Mouse (Mus musculus) kidney, postnatal 25 days (tissue): ENCODE results near the gene Tmem110.

Source experiments
- DNase-seq, 2 experiments: peaks; one replicate each; pipeline ENCODE4 v3.0.0; 2021; ENCODE audit warnings: mixed read lengths in 2 of 2

Gene Tmem110

DNA sequence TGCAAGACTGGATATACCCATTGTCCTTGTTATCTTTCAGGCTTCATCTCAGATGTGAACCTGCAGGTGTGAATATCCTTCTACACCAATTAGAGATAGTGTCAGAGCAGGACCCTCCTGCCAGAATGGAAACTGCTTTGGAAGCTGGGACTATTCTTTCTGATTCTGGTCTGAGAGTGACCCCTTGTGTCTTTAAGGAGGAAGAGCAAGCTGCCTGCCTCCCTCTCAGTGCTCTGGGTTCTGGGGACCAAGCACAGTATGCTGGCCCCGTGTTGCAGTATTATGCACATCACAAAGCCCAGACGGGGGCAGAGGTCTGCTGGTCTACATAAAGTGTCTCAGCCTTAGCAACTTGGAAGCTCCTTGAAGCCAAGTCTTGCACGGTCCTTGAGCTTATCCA, 39.9 kb downstream of the Tmem110 start:
- DNase-seq: peak in 1 of 2 experiments; percentile 34

DNA sequence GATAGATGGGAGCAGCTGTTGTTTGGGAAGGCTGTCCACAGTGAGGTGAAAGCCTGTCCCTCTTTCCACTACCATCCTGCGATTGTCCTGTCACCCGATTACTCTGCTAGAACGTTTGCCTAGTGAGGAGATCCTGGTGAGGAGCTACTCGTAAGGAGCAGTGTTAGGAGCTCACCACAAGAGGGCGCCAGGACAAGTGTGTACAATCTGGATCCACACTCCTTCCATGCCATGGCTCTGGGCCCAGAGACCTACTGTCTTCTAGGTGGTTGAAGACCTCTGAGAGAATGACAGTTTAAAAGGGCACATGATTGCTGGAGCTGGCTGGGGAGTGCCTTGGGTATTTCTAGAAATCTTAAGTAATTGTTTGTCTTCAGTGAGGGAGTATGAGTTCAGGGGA, 41.7 kb downstream of the Tmem110 start:
- DNase-seq: peak; percentile 83 to 84

DNA sequence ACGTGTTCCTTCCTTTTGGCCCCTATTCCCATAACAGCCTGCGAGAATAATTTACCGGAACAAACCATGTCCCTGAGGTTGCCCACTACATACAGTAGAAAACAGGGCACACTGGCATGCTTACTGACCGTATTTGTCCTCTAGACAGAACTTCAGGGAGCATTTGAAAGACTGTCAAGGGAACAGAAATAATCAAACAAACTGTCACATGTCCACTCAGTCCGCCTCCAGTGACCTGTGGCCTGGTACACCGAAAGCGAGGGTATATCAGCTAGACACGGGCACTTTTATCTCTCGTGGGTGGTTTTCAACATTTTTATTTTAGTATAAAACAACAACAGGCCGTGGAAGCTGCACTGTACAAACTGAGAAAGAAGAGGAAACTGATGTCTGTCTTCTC, 43.4 kb downstream of the Tmem110 start:
- DNase-seq: no peak

DNA sequence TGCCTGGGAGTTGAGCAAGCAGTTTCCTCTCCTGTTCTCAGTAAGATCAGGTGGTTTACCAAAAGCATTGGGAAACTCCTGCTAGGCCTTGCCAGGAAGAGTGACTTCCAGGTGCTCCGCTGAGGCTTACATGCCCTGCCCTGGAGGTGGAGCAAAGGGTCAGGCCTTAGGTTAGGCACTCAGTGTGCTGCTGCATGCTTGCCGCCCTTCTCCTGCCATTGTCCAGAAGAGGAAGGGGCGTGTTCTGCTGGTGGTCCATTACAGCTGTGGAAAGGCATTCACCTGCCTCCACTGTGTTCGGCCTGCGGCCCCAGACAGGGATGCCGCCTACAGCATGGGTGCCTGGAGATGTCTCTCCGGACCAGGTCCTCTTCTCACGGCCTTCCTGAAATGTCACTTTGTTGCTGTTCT, 44.0 kb downstream of the Tmem110 start:
- DNase-seq: peak in 1 of 2 experiments; percentile 53

DNA sequence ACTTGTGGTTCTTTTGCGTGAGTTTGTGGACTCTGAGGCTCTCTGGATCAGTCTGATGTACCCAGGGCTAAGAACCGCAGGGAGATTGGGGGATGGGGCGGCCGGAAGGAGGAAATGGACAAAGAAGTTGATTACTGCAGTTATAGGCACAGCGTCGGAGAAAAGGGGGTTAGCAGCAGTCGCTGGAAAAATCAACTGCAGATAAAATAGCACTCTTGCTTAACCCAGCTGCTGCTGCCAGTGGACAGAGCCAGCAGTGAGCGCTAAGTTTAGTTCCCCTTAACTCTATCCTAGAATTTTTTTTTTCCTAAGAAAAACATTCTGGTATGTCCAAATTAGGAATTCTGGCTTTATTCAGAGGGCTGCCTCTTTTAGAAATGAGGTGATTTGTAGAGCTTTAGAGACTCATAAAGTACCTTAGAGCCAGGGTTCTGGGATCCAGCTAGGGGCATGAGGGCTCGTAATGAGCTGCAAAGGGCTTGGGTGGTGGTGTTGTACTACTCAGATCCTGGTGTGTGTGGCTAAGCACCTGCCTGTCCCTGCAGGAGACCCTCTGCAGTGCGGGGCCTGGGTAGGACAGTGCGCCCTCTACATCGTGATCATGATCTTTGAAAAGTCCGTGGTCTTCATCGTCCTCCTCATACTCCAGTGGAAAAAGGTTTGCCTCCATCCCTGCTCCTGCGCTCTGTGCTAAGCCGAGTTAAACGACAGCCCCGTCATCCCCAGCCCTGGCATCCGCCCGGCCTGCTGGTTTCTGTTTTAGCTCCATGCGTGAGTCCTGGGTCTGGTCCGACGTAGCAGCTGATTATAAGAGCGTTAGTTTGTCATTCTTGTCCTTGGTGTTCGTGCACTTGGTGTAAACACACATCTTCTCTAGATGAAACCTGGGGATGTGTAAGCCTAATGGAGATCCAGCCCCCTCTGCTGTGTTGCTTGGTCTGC, 45.1 kb downstream of the Tmem110 start:
- no peak for DNase-seq

DNA sequence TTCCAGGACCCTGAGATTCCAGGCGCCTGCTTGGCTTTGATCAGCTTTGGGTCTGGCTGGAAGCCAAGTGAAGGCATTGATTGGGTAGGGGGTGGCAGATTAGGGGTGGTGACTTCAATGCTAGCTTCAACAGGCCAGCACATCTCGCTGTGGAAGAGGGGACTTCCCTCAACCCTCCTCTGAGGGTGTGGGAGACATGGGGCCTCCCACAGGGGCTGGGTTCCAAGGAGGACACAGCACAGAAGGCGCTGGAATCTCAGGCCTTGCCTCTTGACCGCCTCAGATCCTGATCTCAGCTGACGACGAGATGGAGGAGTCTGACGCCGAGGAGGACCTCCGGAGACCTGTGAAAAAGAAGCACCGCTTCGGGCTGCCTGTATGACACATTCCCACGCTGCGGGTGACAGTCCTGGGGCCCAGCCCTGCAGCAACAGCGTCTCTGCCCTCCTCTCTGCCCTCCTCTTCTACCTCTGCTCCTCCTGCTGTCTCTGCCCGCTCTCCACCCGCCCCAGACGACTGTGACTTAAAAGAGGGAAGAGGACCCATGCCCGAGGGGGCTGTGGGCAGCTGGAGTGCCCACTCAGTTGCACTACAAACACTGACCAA, 48.8 kb downstream of the Tmem110 start:
- DNase-seq: no peak

DNA sequence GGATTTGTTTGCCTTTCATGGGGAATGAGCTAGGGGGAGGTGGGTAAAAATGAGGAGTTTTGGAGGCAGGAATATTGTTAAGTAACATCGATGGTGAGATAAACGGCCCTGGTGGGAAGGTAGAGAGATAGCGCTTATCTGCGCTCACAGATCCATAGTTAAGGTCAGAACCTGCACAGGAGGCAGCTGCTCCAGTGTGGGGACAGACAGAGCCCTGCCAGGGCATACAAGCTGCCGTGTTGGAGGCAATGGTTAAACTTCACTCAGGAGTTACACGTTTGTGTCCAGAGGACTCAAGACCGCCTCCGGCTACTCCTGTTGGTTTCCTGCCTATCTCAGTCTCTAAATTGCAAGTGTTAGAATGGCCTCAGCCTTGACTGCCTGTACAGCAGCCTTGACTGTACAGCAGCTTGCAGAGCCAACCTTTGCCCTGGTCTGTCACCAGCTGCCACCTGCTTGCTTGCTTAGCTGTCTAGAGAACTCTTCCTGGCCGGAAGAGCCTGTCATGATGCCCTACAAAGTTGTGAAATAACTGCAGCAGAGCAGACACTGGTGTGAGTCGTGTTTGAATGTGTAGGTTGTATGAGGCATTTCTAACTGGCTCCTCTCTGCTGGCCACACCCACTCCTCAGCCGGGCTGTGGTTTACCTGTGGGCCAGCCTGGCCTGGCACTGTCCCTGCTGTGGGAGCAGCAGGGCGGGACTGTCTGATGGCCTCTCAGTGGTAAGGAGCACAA, 49.9 kb downstream of the Tmem110 start:
- no peak for DNase-seq

DNA sequence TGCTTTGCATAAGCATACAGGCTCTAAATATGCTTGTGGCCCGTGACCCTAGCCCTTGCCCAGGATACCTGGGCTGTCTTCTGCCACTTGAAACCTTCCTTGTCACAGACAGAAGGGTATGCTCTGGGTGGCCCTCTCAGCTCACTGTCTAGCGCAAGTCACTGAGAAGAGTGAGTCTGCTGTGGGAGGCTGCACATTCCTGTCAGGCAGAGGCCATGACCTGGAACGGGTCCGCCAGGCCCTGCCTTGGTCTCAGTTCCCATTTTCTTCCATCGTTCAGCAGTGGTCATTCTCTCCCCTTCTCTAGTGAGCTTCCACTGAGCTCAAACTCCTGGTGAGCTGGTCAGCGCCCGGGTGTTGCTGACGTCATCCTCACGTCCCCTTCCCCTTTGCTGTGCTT, 50.6 kb downstream of the Tmem110 start:
- peak; percentile 27 to 55 for DNase-seq

DNA sequence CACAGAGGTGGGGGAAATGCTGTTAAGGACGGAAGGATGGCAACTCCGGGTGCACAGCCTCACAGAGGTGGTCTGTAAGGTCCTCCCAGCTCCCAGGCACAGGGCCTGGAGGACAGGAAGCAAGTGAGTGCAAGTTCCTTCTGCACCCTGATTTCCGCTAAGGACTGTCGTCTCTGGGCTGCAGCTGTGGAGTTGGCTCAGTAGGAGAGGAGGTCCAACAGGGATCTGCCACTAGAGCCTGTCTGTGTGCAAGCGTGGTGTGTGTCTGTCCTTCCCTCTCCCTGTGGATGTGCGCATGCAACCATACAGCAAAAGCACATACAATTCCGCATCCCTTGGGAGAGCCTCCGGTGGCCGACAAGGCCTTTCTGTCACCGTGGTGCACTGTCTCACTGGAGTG, 51.1 kb downstream of the Tmem110 start:
- DNase-seq: no peak

DNA sequence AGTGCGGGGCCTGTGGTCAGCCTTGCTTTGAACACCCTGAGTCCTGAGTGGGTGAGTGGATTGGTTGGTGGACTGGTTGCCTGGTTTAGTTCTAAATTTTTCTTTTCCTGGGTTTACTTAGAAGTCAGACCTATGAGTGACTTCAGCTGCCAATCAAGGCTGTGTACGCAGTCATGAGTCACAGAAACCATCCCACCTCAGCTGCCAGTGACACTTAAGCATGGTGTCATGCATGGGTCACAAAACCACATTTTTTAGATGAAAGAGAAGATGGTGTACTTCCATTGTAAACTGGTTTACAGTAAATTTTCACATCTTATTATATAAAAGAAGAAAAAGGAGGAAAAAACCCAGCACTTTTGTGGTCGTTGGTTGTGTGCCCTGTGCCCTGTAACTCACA, 52.4 kb downstream of the Tmem110 start:
- DNase-seq: no peak

DNA sequence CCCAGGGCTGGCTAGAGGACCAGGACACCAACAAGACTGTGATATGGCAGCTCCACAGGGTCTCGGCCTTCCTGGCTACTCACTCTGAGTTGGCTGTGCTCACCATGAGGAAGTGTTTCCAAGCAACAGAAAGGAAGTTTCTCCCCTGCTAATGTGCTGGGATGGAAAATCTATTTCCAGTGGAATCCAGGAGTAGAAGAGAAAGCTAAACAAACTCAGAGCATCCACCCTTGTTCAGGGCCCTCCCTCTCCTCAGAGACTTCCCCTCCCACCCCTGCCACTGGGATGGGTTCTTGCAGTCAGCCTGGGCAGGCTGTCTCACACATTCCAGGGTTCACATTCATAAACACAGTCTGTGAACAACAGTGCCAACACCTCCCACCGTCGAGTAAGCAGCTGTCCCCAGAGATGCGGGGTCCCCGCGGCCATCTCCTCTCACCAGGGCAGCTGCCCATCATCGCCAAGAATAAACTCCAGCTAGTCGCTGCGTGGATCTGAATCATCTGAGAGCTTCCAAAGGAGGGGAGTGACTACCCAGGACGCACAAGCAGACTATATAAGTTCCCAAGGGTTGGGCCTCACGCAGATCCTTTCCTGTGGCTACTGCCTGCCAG, 53.7 kb downstream of the Tmem110 start, which contains the start of gene Mustn1:
Gene Mustn1 (plus strand): TSS at position 243 of the 614 bp plus-strand sequence.
- DNase-seq: peak in 1 of 2 experiments; percentile 55

DNA sequence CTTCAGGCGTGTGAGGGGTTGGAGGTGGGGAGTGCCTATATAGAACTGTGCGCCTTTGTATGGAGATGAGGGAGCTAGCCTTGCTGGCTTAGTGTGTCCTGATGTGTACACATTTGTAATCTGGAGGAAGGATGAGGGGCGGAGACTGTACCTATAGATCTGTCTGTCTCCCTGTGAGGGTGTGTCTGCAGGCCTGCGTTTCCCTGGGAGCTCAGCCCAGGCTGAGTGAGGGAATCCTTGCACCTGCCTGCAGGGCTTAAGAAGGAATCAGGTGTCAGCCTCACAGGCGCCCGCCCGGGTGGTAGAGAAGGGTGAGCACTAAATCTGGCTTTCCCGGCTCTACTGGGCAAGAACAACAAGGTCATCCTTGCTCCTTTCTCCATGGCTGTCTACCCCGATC, 54.4 kb downstream of the Tmem110 start:
- DNase-seq: no peak

DNA sequence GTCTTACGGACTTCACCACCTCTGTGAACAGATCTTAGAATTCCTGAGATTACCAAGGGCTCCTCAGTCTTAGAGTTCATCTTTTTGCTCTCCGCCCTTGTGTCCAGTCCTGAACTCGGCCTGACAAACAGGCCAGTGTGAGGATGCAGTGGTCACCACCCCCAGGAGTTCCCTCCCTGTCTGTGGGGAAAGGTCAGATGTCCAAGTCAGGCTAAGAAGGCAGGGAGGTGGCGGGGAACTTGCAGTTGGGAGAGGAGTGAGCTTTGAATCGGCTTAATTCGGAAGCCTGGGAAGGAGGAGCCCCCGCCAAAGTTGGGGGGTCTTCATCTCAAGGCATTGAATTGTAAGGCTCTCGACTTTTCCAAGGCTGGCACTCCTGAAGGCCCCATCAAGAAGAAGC, 54.9 kb downstream of the Tmem110 start:
- no peak for DNase-seq

DNA sequence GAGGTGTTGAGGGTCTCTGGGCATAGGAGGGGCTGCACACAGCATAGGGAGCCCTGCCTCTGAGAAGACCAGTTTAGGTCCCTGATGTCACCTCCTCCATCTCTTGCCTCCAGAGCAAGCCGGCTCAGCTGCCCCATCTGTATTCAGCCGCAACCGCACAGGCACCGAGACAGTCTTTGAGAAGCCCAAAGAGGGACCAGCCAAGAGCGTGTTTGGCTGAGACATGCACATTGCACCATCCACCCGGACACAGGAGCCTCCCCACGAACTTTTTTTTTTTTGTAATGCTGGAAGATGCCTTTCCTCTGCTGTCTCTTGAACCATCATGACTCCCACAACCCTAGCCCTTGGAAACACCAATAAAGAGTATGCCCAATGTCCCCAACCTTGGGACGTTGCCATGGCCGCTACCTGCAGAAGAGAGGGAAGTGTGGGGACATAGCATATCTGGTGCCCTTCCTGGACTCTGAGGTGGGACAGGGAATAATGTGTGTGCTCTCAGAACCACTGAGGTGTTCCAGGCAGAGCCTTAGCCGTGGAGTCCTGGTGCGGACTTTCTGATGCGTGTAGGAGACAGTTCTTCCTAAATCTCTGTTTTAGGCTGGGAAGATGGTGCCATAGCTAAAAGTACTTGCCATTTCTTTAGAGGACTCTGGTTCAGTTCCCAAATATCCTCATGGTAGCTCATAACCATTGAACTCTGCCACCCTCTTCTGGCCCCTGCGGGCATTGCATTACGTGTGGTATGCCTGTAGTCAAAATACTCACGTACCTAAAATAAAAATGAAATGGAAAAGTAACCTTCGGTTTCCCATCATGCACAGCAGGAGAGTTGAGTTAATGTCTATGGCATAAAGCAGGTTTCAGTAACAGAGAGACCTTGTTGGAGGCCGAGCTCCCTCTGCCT, 55.7 kb downstream of the Tmem110 start:
- DNase-seq: peak; percentile 57 to 82

DNA sequence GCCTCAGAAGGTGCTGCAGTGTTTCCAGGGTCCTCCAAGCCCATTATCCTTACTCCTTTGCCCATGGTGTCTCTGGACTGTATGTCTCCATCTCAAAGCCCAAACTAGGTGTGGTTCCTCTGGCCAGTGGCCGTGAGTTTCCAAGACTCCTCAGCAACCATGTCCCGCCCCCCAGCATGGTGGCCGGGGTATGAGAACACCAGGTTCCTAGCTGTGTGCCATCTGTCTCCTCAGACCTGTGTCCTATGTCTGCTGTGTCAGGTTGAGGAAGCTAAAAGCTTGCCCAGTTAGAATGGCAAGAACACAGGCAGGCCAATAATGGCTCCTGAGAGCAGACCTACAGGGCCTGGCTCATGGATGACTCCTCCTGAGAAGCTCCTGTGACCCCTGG, 56.3 kb downstream of the Tmem110 start:
- DNase-seq: no peak

DNA sequence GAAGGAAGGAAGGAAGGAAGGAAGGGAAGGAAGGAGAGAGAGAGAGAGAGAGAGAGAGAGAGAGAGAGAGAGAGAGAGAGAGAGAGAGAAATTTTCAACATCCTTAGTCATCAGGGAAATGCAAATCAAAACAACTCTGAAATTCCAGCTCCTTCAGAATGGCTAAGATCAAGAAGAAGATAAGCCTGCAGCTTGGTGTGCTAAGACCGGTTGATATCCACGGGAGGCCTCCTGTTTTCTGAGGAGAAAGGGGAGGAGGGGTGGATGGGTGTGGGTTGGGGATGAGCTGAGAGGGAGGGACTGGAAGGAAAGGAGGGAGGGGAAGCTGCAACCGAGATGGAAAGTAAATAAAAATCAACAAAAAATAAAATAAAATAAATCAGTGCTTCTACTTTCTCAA, 59.9 kb downstream of the Tmem110 start:
- DNase-seq: no peak

DNA sequence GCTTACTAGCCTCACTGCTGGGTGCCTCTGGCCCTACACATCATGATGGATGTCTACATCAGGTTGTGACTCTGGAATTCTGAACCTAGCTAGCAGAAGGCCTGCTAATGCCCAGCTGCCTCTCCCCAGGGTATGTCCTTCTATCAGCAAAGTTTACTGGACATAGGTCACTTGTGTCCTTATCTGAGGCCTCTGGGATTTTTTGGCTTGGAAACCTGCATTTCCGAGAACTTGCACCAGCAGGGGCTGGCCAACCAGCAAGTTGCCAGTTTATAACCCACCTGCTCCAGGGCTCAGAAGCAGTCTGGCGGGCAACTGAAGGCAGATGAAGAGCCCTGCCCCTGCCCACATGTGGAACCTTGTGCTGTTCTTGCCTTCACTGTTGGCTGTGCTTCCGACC, 60.8 kb downstream of the Tmem110 start, which contains the start of gene Itih4:
Gene Itih4 (plus strand): TSS at position 273 of the 400 bp plus-strand sequence.
- no peak for DNase-seq

DNA sequence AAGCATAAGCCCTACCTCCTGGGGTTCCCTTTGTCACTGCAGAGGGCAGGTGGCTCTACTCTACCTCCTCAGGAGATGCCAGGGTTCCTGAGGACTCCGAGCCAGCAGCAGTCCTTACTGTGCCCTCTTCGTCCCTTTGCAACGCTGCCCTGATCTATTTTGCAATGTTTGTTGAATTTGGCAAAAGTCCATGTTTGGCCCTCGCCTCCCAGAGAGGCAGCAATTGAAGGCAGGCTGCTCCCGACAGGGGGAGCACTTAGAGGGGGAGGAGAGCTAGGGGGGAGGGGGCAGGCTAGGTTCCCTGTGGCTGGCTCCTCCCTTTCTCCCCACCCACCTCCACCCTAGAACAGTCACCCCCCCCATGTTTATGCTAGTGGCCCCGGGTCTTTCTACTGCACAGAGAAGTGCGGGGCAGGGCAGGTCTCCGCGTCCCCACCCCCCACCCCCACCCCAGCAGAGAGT, 62.9 kb downstream of the Tmem110 start:
- peak; percentile 61 to 79 for DNase-seq

DNA sequence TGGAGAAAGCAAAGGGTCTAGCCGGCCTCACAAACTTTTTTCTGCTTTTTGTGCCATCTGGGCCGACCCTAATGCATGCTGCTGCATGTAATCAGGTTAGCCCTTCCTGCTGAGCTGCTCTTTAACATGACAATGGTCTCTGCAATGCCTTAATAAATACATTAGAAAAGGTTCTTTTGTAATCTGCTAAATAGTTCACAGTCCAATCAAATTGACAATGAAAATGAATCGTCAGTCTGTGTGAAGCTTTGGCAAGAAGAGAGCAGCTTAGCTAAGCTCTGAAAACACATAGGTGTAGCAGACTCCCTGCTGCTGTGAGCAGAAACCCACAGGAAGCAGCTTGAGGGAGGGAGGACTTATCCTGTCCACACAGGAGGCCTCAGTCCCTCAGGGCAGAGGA, 74.6 kb downstream of the Tmem110 start:
- no peak for DNase-seq

DNA sequence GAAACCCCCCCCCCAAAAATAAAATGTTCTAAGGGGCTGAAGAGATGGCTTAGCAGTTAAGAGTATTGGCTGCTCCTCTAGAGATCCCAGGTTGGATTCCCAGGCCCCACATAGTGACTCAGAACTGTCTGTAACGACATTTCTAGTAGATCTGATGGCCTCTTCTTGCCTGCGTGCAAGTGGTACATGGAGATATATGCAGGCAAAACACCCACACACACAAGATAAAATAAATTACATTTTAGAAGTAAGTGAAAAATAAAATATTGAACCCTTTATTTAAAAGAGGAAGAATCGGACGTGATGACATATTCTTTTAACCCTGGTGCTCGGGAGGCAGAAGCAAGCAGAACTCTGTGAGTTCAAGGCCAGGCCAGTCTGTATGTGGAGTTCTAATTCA, 77.2 kb downstream of the Tmem110 start:
- DNase-seq: no peak

DNA sequence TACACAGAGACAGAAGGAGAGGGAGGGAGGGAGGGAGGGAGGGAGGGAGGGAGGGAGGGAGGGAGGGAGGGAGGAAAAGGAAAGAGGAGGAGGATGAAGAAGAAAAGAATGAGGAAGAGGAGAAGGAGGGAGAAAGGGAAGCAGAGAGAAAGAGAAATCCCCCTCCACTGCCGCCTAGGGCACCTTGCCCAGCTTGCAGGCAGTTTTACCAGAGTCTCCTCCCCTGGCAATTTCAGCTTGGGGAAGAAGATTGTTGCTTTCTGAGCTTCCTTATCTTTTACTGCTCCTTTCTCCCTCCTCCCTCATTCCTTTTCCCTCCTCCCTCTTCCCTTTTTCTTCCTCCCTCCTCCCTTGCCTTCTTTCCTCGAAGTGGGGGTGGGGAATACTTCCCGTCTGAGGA, 77.6 kb downstream of the Tmem110 start:
- no peak for DNase-seq

DNA sequence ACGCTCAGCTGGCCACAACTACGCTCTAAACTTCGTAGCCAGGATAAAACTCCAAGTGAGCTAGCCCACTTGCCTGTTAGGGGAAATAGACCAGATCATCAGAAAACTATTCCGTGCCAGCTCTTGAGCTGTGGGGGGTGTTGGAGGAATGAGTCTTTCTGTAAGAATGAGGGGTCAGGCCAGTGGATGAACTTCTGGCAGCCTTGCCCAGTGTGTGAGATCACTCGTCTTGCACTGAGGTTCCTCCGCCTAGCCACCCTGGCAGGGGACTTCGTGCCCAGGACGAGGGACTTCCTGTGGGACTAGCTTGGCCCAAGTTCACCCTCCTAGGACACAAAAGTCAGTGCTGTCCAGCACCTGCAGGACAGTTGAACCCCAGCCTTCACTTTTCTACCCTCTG, 78.9 kb downstream of the Tmem110 start:
- DNase-seq: no peak
